Mouse (Mus musculus) liver, embryonic 14.5 days (tissue): ENCODE measurements around the gene Cldn10.

Experiments used
- CTCF ChIP-seq: IDR thresholded peaks from 2 replicates; pipeline ENCODE4 v1.5.1; 2016; ENCODE audit warnings: antibody characterized with exemption, low read depth, control low read depth
- EP300 ChIP-seq: IDR thresholded peaks from 2 replicates; pipeline ENCODE4 v1.6.1; 2016; ENCODE audit warnings: antibody characterized with exemption, low read depth

GRCm38 (mm10) chr14:118836145-118836544 is 48.4 kb downstream of the Cldn10 start:
- TF ChIP-seq EP300 (no peak), CTCF (no peak)
